Mouse (Mus musculus) spleen, adult 2 months (tissue): ENCODE measurements at regions not wholly inside any gene's neighbourhood (a gene's known extent, or its start where the extent isn't known, plus 50 kb on each side); places are given as distances from the start of the nearest gene placed in this dataset.

Experiments used
- CTCF ChIP-seq: fragments of 200-500 bp; IDR thresholded peaks from 2 replicates; pipeline ENCODE4 v1.5.1; 2011; ENCODE audit warnings: mild to moderate bottlenecking, inconsistent platforms; ENCODE audit not compliant: insufficient read depth, insufficient read length, insufficient replicate concordance; ENCODE audit errors: extremely low read depth
- POLR2A ChIP-seq: fragments of 200-500 bp; IDR thresholded peaks from 2 replicates; pipeline ENCODE4 v1.6.1; 2011; ENCODE audit warnings: low read depth, low read length, inconsistent platforms

DNA sequence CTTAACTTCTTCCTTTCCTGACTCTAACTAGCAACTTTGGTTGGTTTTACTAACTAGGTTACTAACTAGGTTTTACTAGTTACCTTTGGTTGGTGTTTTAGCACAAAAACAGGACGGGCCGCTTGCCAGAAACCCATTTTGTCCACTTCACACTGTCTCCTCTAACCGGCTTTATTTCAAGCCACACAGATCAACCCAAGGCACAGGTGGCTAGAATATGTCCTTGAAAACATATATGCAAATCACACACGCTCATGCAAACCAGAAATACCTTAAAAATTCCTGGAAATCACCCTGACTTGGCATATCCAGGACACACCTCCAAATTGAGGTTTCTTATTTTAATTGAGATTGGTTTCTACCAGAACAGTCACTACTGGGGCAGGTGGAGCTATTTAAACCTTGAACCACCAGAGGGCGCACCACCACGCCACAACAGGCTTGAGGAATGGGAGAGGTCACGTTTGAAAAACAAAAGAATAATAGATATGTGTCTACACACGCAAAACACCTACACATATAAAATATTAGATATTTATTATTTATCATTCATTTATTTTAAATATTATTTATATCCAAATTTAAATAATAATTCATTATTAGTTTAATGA lies 52.1 kb upstream of the Tmem252 start:
- TF ChIP-seq POLR2A (no peak), CTCF (peak; percentile 81; the same call in 1 of the 2 replicates)
